Mouse (Mus musculus) ES-E14 (cell line): Measurements from ENCODE around the gene Rpl22l1. TPM values are rescaled to one million over a fixed set of nuclear protein-coding genes. Genes with fewer than 3 reads are reported as not detected.

Experiments
- DNase-seq: peaks from one replicate; pipeline ENCODE4 v3.0.0-alpha.2; 2013; ENCODE audit warnings: low read depth, low spot score
- H3K27ac ChIP-seq: 2 replicates; pipeline ENCODE4 v1.5.1; 2012; ENCODE audit warnings: low read depth, mild to moderate bottlenecking, low read length, moderate library complexity, mixed read lengths; ENCODE audit not compliant: poor library complexity, insufficient read depth, severe bottlenecking
- H3K36me3 ChIP-seq: 2 replicates; pipeline ENCODE4 v1.6.1; 2012; ENCODE audit warnings: mild to moderate bottlenecking, low read length, moderate library complexity, mixed read lengths; ENCODE audit not compliant: control insufficient read depth, poor library complexity, insufficient read depth, severe bottlenecking
- H3K4me1 ChIP-seq, 2 experiments: fragments of 150-350 bp in 1 of 2; sonication (generic) in 1 of 2; 2 replicates each; pipeline ENCODE4 v1.6.1; 2012; ENCODE audit warnings: low read length in 2 of 2, mild to moderate bottlenecking in 1 of 2, mixed read lengths in 1 of 2; ENCODE audit not compliant: control insufficient read depth in 2 of 2, insufficient read depth in 2 of 2, poor library complexity in 1 of 2
- H3K4me3 ChIP-seq, 2 experiments: fragments of 150-350 bp in 1 of 2; sonication (generic) in 1 of 2; 2 replicates each; pipeline ENCODE4 v1.5.1; 2012; ENCODE audit warnings: low read length in 2 of 2, low read depth in 1 of 2, mild to moderate bottlenecking in 1 of 2, mixed read lengths in 1 of 2; ENCODE audit not compliant: insufficient read depth in 1 of 2, poor library complexity in 1 of 2, severe bottlenecking in 1 of 2
- H3K9ac ChIP-seq: 2 replicates; pipeline ENCODE4 v1.6.1; 2012; ENCODE audit warnings: low read depth, mild to moderate bottlenecking, low read length, mixed read lengths; ENCODE audit not compliant: poor library complexity, insufficient read depth, severe bottlenecking
- H3K9me3 ChIP-seq: fragments of 150-350 bp; sonication (generic); 2 replicates; pipeline ENCODE4 v1.6.1; 2012; ENCODE audit warnings: low read depth, mild to moderate bottlenecking, low read length; ENCODE audit not compliant: control insufficient read depth, insufficient read depth
- CHD2 ChIP-seq: IDR thresholded peaks from 2 replicates; pipeline ENCODE4 v1.6.1; 2014; ENCODE audit warnings: mild to moderate bottlenecking, low read depth, low read length, inconsistent platforms
- HCFC1 ChIP-seq: IDR thresholded peaks from 2 replicates; pipeline ENCODE4 v1.6.1; 2012; ENCODE audit warnings: low read length, inconsistent platforms, borderline replicate concordance; ENCODE audit not compliant: insufficient read depth
- MAFK ChIP-seq: IDR thresholded peaks from 2 replicates; pipeline ENCODE4 v1.6.1; 2014; ENCODE audit warnings: mild to moderate bottlenecking, low read depth, low read length, inconsistent platforms; ENCODE audit not compliant: insufficient read depth
- ZC3H11A ChIP-seq: IDR thresholded peaks from 2 replicates; pipeline ENCODE4 v1.6.1; 2012; ENCODE audit warnings: low read depth, mild to moderate bottlenecking, inconsistent platforms, low read length, borderline replicate concordance
- ZNF384 ChIP-seq: IDR thresholded peaks from 2 replicates; pipeline ENCODE4 v1.6.1; 2012; ENCODE audit warnings: low read depth, low read length, inconsistent platforms
- in situ Hi-C, 2 experiments: fragments of 600-800 bp; cut with MboI; formaldehyde crosslinking; loops; one replicate each; pipeline ENCODE4 v1.15.1; 2025; ENCODE audit warnings: low sequenced_read_pairs in 2 of 2, inconsistent platforms in 1 of 2; ENCODE audit not compliant: unreplicated experiment in 2 of 2
- total RNA-seq: library from RNA; depleted of rRNA; stranded (reverse); fragments of 300-350 nt; gene quantifications from 2 replicates; pipeline ENCODE4 v1.2.3, GENCODE M21; 2012

The Rpl22l1 gene
- total RNA-seq, 1 experiment: 297 TPM

- Histone ChIP-seq H3K9ac (no peak overlapping the region), H3K27ac (no peak overlapping the region), H3K4me3 (no peak overlapping the region), H3K4me1 (peaks cover 0 to 2% of the 10 kb centered on the region in 2 experiments; a peak in 1 of 4 replicates), H3K9me3 (no peaks in the 10 kb centered on the region; the same call in 1 of the 2 replicates), H3K36me3 (no peaks in the 10 kb centered on the region; the same call in 1 of the 2 replicates)
- DNase-seq: no peak
- TF ChIP-seq ZNF384: no peak
- no peak for TF ChIP-seq MAFK
- no peak for TF ChIP-seq CHD2
- no peak for TF ChIP-seq HCFC1
- TF ChIP-seq ZC3H11A: no peak
- in situ Hi-C loops: no loop called here
Observed at GRCm38 (mm10) chr3:28780511-28780910, 24.7 kb upstream of the Rpl22l1 start.

DNA sequence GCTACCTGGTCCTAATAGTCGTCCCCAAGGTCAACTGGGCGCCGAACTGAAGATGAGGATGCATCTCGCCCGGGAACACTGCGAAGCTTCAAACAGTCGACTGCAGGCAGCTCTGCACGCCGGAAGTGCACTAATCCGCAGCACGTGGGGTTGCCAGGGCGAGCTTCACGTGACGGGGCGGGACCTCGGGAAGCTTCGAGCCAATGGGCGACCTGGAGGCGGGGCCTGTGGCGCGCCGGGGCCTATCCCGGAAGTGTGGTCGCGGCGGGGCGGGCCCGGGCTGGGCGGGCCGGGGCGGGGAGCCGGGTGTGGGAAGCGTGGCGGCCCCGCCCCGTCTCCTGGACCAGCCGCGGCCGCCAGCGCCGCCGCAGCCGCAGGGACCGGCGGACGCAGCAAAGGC lies 24.2 kb upstream of the Rpl22l1 start, which contains the start of gene Eif5a2:
Eif5a2 (plus strand) TSS at position 283 of the 400 bp plus-strand sequence.
- in situ Hi-C loops: no loop called here
- H3K9ac ChIP-seq: peak within 1 kb of the TSS; percentile 95
- TF ChIP-seq HCFC1 (no peak), ZC3H11A (no peak), CHD2 (no peak), MAFK (no peak), ZNF384 (no peak)
- peaks cover 0 to 2% of the 10 kb centered on the region in 2 experiments; a peak in 1 of 4 replicates for H3K4me1 ChIP-seq
- peak; percentile 88 for DNase-seq
- H3K27ac ChIP-seq: no peak within 1 kb of the TSS
- H3K4me3 ChIP-seq: peak within 1 kb of the TSS; percentile 79 to 100
- H3K36me3 ChIP-seq: no peaks in the 10 kb centered on the region; the same call in 1 of the 2 replicates
- H3K9me3 ChIP-seq: no peaks in the 10 kb centered on the region; the same call in 1 of the 2 replicates

GRCm38 (mm10) chr3:28781422-28781821 lies 23.8 kb upstream of the Rpl22l1 start:
- H3K4me1 ChIP-seq: peaks cover 0 to 2% of the 10 kb centered on the region in 2 experiments; a peak in 1 of 4 replicates
- H3K9me3 ChIP-seq: no peaks in the 10 kb centered on the region; the same call in 1 of the 2 replicates
- no peak overlapping the region for H3K27ac ChIP-seq
- H3K9ac ChIP-seq: peak overlapping the region; percentile 95
- in situ Hi-C loops: no loop called here
- no peaks in the 10 kb centered on the region; the same call in 1 of the 2 replicates for H3K36me3 ChIP-seq
- DNase-seq: no peak
- TF ChIP-seq ZNF384 (no peak), HCFC1 (no peak), ZC3H11A (no peak), MAFK (no peak), CHD2 (no peak)
- H3K4me3 ChIP-seq: peak overlapping the region; percentile 79 to 100

DNA sequence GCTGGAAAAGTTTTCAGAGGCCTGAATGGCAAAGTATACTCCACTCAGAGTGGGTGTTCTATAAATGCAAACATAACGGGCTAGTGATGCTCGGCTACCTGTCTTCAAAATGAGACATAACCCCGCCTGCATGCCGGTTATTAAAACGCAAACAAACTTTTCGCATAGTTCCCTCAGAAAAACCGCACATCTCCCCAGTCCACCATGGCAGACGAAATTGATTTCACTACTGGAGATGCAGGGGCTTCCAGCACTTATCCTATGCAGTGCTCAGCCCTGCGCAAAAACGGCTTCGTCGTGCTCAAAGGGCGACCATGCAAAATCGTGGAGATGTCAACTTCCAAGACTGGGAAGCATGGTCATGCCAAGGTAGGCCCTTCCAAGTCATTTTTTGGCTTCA lies 23.4 kb upstream of the Rpl22l1 start:
- Histone ChIP-seq H3K9me3 (no peaks in the 10 kb centered on the region; the same call in 1 of the 2 replicates), H3K4me1 (peaks cover 0 to 2% of the 10 kb centered on the region in 2 experiments; a peak in 1 of 4 replicates), H3K9ac (peak overlapping the region; percentile 95), H3K27ac (no peak overlapping the region), H3K36me3 (no peaks in the 10 kb centered on the region; the same call in 1 of the 2 replicates), H3K4me3 (peak overlapping the region; percentile 79 to 100)
- in situ Hi-C loops: no loop called here
- no peak for DNase-seq
- TF ChIP-seq ZC3H11A (no peak), ZNF384 (no peak), MAFK (no peak), CHD2 (no peak), HCFC1 (no peak)
